Mouse (Mus musculus) CD4-positive, CD25-positive, alpha-beta regulatory T cell (primary cell): ENCODE measurements around the gene Lurap1. TPM values are rescaled to one million over a fixed set of nuclear protein-coding genes. Genes with fewer than 3 reads are reported as not detected.

Experiments used
- polyA plus RNA-seq: library from polyadenylated mRNA; unstranded; fragments of 100-300 nt; shearing (Covaris generic); gene quantifications from one replicate; pipeline ENCODE4 v1.2.1, GENCODE M21; 2017

The Lurap1 gene
- 0.17 TPM for polyA plus RNA-seq

DNA sequence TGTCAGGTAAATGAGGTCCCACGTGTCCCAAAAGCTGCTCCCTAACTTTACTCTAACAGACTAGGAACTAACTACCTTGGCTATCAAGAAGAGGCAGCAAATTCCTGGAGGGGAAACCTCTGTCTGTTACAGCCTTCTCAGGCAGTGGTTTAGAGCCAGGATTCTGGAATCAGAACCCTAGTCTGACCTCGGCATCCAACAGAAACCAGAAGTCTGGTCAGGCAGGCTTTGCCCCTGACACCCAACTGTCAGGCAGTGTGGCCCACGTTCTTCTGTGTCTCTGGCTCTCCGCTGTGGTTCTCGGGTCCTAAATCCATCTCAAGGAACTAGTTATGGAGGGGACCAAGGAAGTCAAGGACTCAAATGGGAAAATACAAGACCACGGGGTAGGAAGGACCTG, at the start of gene Lurap1:
Lurap1 (minus strand) TSS at position 101 of the 400 bp plus-strand sequence.

GRCm38 (mm10) chr4:116173072-116173471, 21.9 kb upstream of the Lurap1 start, which contains the start of the genes 1700042G07Rik and Gm49337:
TSS of gene 1700042G07Rik (plus strand) at chr4:116173372.
TSS of gene Gm49337 (plus strand) at chr4:116173384.

GRCm38 (mm10) chr4:116167404-116167803, 16.3 kb upstream of the Lurap1 start, which contains the start of gene Tspan1:
TSS of gene Tspan1 (minus strand) at chr4:116167601.

GRCm38 (mm10) chr4:116123602-116124519, 27.3 kb downstream of the Lurap1 start, which contains the start of the genes Rad54l and Pomgnt1:
TSS of gene Rad54l (minus strand) at chr4:116123690.
TSS of gene Pomgnt1 (plus strand) at chr4:116123840.

Other genes with a start within 250 kb of the Lurap1 start
- gene Dmbx1, start 211.4 kb downstream of the Lurap1 start, polyA plus RNA-seq, result not detected
- 130 TPM for gene Faah, start 133.4 kb downstream of the Lurap1 start, polyA plus RNA-seq
- 34.9 TPM for gene Nsun4, start 97.5 kb downstream of the Lurap1 start, polyA plus RNA-seq
- 446 TPM for gene Uqcrh, start 76.3 kb downstream of the Lurap1 start, polyA plus RNA-seq
- 40.3 TPM for gene Lrrc41, start 76.1 kb downstream of the Lurap1 start, polyA plus RNA-seq
- gene Rad54l, start 27.6 kb downstream of the Lurap1 start, polyA plus RNA-seq, result 2.9 TPM
- gene Pomgnt1, start 27.5 kb downstream of the Lurap1 start, polyA plus RNA-seq, result 53.9 TPM
- gene Tspan1, start 16.3 kb upstream of the Lurap1 start, polyA plus RNA-seq, result not detected
- gene 1700042G07Rik, start 22.0 kb upstream of the Lurap1 start, polyA plus RNA-seq, result not detected
- not detected for gene Gm49337, start 22.0 kb upstream of the Lurap1 start, polyA plus RNA-seq
- 5.7 TPM for gene Pik3r3, start 70.3 kb upstream of the Lurap1 start, polyA plus RNA-seq